Mouse (Mus musculus): Measurements from ENCODE around the gene Mrvi1.

- TF ChIP-seq CTCF (IDR thresholded peaks at IDR 0.05; ENCODE audit: borderline replicate concordance, extremely low read depth, insufficient read depth, insufficient read length) (no peak), POLR2A (IDR thresholded peaks at IDR 0.05; ENCODE audit: borderline replicate concordance, extremely low read depth, insufficient read depth, insufficient read length, poor library complexity, severe bottlenecking) (no peak)
Observed at GRCm38 (mm10) chr7:110933329-110933728, 48.9 kb downstream of the Mrvi1 start.

Measured in brain, embryonic 14.5 days (tissue).